Mouse (Mus musculus) liver, embryonic 13.5 days (tissue): ENCODE results near the gene Elane. TPM values are rescaled to one million over a fixed set of nuclear protein-coding genes. Genes with fewer than 3 reads are reported as not detected.
A peak's percentile ranks its signal among the peaks of the same experiment; 100 is the strongest.
"Not testable (repeated sequence)": the region's sequence is repeated elsewhere in the genome, so short reads cannot be mapped to it uniquely, and the experiment has no call there.

ENCODE experiments used
- ATAC-seq: fragments of 200-750 bp; cut with Nextera tagmentation; 2 replicates; pipeline ENCODE4 v1.8.0; 2017; ENCODE audit warnings: low read depth, mild to moderate bottlenecking, moderate number of reproducible peaks, moderate library complexity
- DNase-seq: peaks from one replicate; pipeline ENCODE4 v3.0.0; 2022
- H3K27ac ChIP-seq: fragments of 300-500 bp; sonication (generic); 2 replicates; pipeline ENCODE4 v1.5.1; 2015; ENCODE audit warnings: moderate library complexity, mild to moderate bottlenecking, inconsistent platforms
- H3K27me3 ChIP-seq: fragments of 300-500 bp; sonication (generic); 2 replicates; pipeline ENCODE4 v1.6.1; 2015; ENCODE audit warnings: mild to moderate bottlenecking, inconsistent platforms
- H3K36me3 ChIP-seq: fragments of 300-500 bp; sonication (generic); 2 replicates; pipeline ENCODE4 v1.6.1; 2015; ENCODE audit warnings: mild to moderate bottlenecking, inconsistent platforms
- H3K4me1 ChIP-seq: fragments of 300-500 bp; sonication (generic); replicated peaks from 2 replicates; pipeline ENCODE4 v1.6.1; 2015; ENCODE audit warnings: inconsistent platforms
- H3K4me2 ChIP-seq: fragments of 300-500 bp; sonication (generic); 2 replicates; pipeline ENCODE4 v1.6.1; 2015; ENCODE audit warnings: inconsistent platforms, mild to moderate bottlenecking, moderate library complexity
- H3K4me3 ChIP-seq: fragments of 300-500 bp; sonication (generic); replicated peaks from 2 replicates; pipeline ENCODE4 v1.5.1; 2015; ENCODE audit warnings: mild to moderate bottlenecking, inconsistent platforms
- H3K9ac ChIP-seq: fragments of 300-500 bp; sonication (generic); 2 replicates; pipeline ENCODE4 v1.6.1; 2015; ENCODE audit warnings: mild to moderate bottlenecking, inconsistent platforms
- H3K9me3 ChIP-seq: fragments of 300-500 bp; sonication (generic); replicated peaks from 2 replicates; pipeline ENCODE4 v1.6.1; 2016; ENCODE audit warnings: inconsistent platforms
- WGBS: fragments of 180-500 bp; shearing (Covaris S2); methylation state at CpG from one replicate; pipeline ENCODE4 v1.1.7; 2015; ENCODE audit not compliant: insufficient replicate concordance; 5-methylcytosine and 5-hydroxymethylcytosine counted together
- polyA plus RNA-seq: library from polyadenylated mRNA; unstranded; fragments of >200 nt; fragmentation: Nextera tagmentation; extraction: Ambion mirVana; gene quantifications from 2 replicates; pipeline ENCODE4 v1.2.1, GENCODE M21; 2015

Gene Elane
- polyA plus RNA-seq, 1 experiment from 2014 or later: 59.3 TPM

DNA sequence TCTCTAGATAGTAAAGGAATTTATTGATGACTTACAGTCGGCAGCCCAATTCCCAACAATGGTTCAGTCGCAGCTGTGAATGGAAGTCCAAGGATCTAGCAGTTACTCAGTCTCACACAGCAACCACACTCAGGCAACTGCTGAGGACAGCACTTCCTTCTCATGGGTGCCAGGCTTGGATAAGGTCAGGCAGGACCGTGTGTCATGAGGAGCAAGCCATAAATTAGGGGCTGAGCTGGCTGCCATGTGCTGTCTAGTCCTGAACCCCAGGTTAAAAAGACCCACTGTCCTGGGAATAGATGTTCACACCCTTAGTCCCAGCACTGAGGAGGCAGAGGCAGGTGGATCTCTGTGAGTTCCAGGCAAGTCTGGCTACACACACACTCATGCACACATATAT, 1.1 kb upstream of the Elane start:
- not testable (repeated sequence) for H3K9me3 ChIP-seq, H3K27ac ChIP-seq, H3K4me2 ChIP-seq, H3K36me3 ChIP-seq, DNase-seq, ATAC-seq, H3K9ac ChIP-seq, H3K4me3 ChIP-seq
- Histone ChIP-seq H3K27me3 (peaks cover 17% of the 10 kb centered on the region; the same call in 1 of the 2 replicates), H3K4me1 (peaks cover 41% of the 10 kb centered on the region)
- WGBS: 35% methylated on average over 3 of the region's 3 CpGs

DNA sequence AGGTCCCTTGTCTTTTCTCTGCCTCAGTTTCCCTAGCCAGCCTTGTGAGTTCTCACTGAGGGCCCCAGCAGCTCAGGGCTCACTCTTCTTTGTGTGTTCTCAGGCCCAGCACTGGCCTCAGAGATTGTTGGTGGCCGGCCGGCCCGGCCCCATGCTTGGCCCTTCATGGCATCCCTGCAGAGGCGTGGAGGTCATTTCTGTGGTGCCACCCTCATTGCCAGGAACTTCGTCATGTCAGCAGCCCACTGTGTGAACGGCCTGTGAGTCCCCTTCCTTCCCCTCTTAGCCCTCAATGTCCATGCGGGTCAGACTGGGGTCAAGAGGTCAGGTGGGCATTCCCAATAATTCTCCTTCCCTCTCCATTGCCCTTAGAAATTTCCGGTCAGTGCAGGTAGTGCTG, 564 bp downstream of the Elane start:
- Histone ChIP-seq H3K4me1 (peaks cover 24% of the 10 kb centered on the region), H3K27ac (no peak overlapping the region), H3K27me3 (peaks cover 13% of the 10 kb centered on the region; the same call in 1 of the 2 replicates), H3K4me3 (no peak overlapping the region), H3K9me3 (no peaks in the 10 kb centered on the region), H3K36me3 (no peaks in the 10 kb centered on the region), H3K4me2 (no peak overlapping the region), H3K9ac (no peak overlapping the region)
- ATAC-seq: no peak
- DNase-seq: no peak
- WGBS: 74% methylated on average over 8 of the region's 8 CpGs

- Histone ChIP-seq H3K4me1 (peaks cover 2% of the 10 kb centered on the region; the same call in 1 of the 2 replicates), H3K27ac (no peak overlapping the region), H3K4me2 (no peak overlapping the region), H3K9ac (no peak overlapping the region), H3K9me3 (no peaks in the 10 kb centered on the region), H3K36me3 (no peaks in the 10 kb centered on the region), H3K27me3 (no peaks in the 10 kb centered on the region), H3K4me3 (no peak overlapping the region)
- no peak for DNase-seq
- ATAC-seq: no peak
- 66% methylated on average over 2 of the region's 2 CpGs for WGBS
These were observed 3.3 kb downstream of the Elane start for GRCm38 (mm10) chr10:79889386-79889785.

DNA sequence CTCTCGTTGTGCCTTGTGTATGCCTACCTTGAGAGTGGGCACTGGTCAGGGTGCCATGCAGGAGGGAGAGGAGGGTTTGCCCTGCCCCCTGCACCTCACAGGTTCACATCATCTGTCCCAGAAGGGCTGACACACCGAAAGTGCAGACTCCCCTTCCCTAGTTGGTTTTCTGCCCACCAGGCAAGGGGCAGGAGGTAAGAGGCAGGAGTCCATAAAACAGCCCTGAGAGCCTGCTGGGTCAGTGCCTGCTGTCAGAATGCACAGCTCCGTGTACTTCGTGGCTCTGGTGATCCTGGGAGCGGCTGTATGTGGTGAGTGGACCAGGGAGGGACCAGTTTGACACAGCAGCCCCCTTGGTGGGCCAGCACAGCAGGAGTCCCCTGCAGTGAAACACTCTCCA, 4.6 kb downstream of the Elane start, which contains the start of gene Cfd:
Gene Cfd (plus strand): TSS at position 184 of the 400 bp plus-strand sequence.
- H3K4me2 ChIP-seq: no peak within 1 kb of the TSS
- 54% methylated on average over 5 of the region's 5 CpGs for WGBS
- H3K4me1 ChIP-seq: 0 out of 2 replicates have a peak, but pooled peaks cover 2% of the 10 kb centered on the region
- H3K27ac ChIP-seq: no peak within 1 kb of the TSS
- no peak for DNase-seq
- H3K36me3 ChIP-seq: peaks cover 7% of the 10 kb centered on the region; the same call in 1 of the 2 replicates
- no peaks in the 10 kb centered on the region for H3K27me3 ChIP-seq
- no peak within 1 kb of the TSS for H3K9ac ChIP-seq
- ATAC-seq: no peak
- H3K9me3 ChIP-seq: no peaks in the 10 kb centered on the region
- H3K4me3 ChIP-seq: no peak within 1 kb of the TSS

DNA sequence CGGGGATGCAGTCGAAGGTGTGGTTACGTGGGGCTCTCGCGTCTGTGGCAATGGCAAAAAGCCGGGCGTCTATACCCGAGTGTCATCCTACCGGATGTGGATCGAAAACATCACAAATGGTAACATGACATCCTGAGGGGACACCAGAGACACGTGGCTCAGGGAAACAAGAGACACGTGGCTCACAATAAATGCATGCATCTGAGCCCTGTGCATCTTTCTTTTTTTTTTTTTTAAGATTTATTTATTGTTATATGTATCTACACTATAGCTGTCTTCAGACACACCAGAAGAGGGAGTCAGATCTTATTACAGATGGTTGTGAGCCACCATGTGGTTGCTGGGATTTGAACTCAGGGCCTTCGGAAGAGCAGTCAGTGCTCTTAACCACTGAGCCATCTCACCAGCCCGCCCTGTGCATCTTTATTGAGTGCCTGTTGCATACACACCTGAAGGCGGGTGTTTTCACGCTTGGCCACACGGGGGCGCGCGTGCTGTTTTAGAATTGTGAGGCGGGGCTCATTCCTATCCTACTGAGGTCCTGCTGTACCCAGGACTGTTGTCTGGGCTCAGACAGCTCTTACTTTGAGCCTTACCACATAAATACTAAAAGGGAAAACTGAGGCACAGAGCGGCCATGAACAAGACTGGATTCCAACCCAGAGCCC, 6.5 kb downstream of the Elane start:
- Histone ChIP-seq H3K36me3 (peaks cover 17% of the 10 kb centered on the region), H3K4me1 (peaks cover 12% of the 10 kb centered on the region)
- 38% methylated on average over 22 of the region's 22 CpGs for WGBS
- not testable (repeated sequence) for H3K27me3 ChIP-seq, H3K4me3 ChIP-seq, H3K4me2 ChIP-seq, H3K9me3 ChIP-seq, H3K27ac ChIP-seq, H3K9ac ChIP-seq
- DNase-seq (peak; percentile 69), ATAC-seq (peak; percentile 42; the same call in 1 of the 2 replicates)

- Histone ChIP-seq H3K4me3 (no peak overlapping the region), H3K27ac (no peak overlapping the region), H3K9ac (no peak overlapping the region), H3K27me3 (no peaks in the 10 kb centered on the region), H3K4me1 (peaks cover 25% of the 10 kb centered on the region), H3K4me2 (no peak overlapping the region), H3K9me3 (no peaks in the 10 kb centered on the region), H3K36me3 (peaks cover 34% of the 10 kb centered on the region)
- WGBS: 88% methylated on average over 16 of the region's 16 CpGs
- DNase-seq (no peak), ATAC-seq (no peak)
These were observed 10.3 kb downstream of the Elane start for GRCm38 (mm10) chr10:79896306-79896705.

DNA sequence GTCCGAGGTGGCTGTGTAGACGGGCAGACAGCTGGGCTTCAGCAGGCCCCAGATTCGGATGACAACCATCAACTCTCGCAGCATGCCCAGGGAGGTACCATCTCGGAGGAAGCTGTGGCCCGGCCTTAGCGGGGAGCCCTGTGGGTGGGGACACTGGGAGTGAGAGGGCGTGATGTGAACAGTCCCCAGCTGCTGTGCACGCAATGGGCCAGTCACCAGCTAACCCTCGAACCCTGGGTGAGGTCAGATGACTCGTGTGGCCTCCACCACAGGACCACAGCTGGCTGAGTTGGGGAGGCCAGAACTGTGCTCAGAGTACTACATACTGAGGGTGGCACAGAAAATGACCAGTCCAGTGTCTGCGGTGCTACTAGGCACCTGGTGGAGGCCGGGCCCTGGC, 10.8 kb downstream of the Elane start:
- no peak overlapping the region for H3K4me2 ChIP-seq
- H3K36me3 ChIP-seq: peaks cover 34% of the 10 kb centered on the region
- WGBS: 76% methylated on average over 13 of the region's 13 CpGs
- DNase-seq (no peak), ATAC-seq (peak; percentile 23)
- no peaks in the 10 kb centered on the region for H3K27me3 ChIP-seq
- peak overlapping the region; percentile 31 for H3K27ac ChIP-seq
- no peak overlapping the region for H3K9ac ChIP-seq
- H3K4me3 ChIP-seq: no peak overlapping the region
- H3K4me1 ChIP-seq: peaks cover 25% of the 10 kb centered on the region
- H3K9me3 ChIP-seq: no peaks in the 10 kb centered on the region

GRCm38 (mm10) chr10:79897316-79898245, 11.5 kb downstream of the Elane start:
- Histone ChIP-seq H3K9ac (no peak overlapping the region; the same call in 1 of the 2 replicates), H3K4me1 (peaks cover 25% of the 10 kb centered on the region), H3K36me3 (peaks cover 38% of the 10 kb centered on the region), H3K27ac (peak overlapping the region; percentile 50), H3K27me3 (no peaks in the 10 kb centered on the region), H3K4me3 (no peak overlapping the region), H3K4me2 (peak overlapping the region; percentile 29), H3K9me3 (no peaks in the 10 kb centered on the region)
- ATAC-seq (peak; percentile 60), DNase-seq (no peak)
- WGBS: 55% methylated on average over 20 of the region's 20 CpGs

DNA sequence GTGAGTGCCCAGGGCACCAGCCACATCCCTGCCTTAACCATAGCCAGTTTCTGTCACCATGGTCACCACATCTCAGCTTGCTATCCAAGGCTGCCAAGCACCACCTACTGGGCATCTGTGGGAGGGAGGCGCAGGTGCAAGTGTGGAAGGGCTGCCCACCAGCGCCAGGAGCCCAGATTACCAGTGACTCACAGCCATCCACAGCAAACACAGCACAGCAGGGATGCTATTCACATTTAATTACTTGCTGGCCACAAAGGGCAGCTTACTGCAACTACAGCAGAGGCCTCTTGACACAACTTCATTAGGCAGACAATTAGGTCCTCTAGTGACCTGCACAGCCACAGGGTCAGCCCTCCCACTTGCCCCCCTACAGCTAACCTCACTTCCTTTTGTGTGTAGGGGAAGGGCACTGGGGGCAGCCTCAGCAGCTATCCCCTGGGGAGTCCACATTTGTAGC, 14.9 kb downstream of the Elane start:
- Histone ChIP-seq H3K9ac (no peak overlapping the region), H3K4me2 (no peak overlapping the region), H3K9me3 (no peaks in the 10 kb centered on the region), H3K27me3 (no peaks in the 10 kb centered on the region), H3K4me3 (no peak overlapping the region), H3K4me1 (peaks cover 23% of the 10 kb centered on the region), H3K36me3 (peaks cover 52% of the 10 kb centered on the region), H3K27ac (no peak overlapping the region)
- ATAC-seq (no peak), DNase-seq (no peak)
- 69% methylated on average over 2 of the region's 2 CpGs for WGBS

GRCm38 (mm10) chr10:79906712-79907111, 20.7 kb downstream of the Elane start:
- Histone ChIP-seq H3K9ac (no peak overlapping the region), H3K4me2 (no peak overlapping the region), H3K36me3 (peaks cover 53% of the 10 kb centered on the region), H3K27me3 (no peaks in the 10 kb centered on the region), H3K4me3 (no peak overlapping the region), H3K27ac (no peak overlapping the region), H3K9me3 (no peaks in the 10 kb centered on the region), H3K4me1 (peaks cover 25% of the 10 kb centered on the region)
- WGBS: 87% methylated on average over 9 of the region's 9 CpGs
- no peak for ATAC-seq
- DNase-seq: no peak

- no peak for ATAC-seq
- Histone ChIP-seq H3K9ac (no peak overlapping the region), H3K4me2 (peak overlapping the region; percentile 69; the same call in 1 of the 2 replicates), H3K4me1 (peaks cover 31% of the 10 kb centered on the region), H3K27me3 (no peaks in the 10 kb centered on the region), H3K4me3 (no peak overlapping the region), H3K36me3 (peaks cover 56% of the 10 kb centered on the region), H3K27ac (0 out of 2 replicates have a peak overlapping the region, but pooled peaks have one; percentile 96), H3K9me3 (no peaks in the 10 kb centered on the region)
- 89% methylated on average over 10 of the region's 10 CpGs for WGBS
- DNase-seq: no peak
These were observed 21.4 kb downstream of the Elane start for GRCm38 (mm10) chr10:79907415-79907814.
